Mouse (Mus musculus): ENCODE measurements around the gene Wfdc18. TPM values are rescaled to one million over a fixed set of nuclear protein-coding genes. Genes with fewer than 3 reads are reported as not detected.

The Wfdc18 gene
- polyA plus RNA-seq, 1 experiment from 2014 or later: not detected

GRCm38 (mm10) chr11:83747376-83748265, 38.8 kb downstream of the Wfdc18 start:
- no peaks in the 10 kb centered on the region for H3K9me3 ChIP-seq (ENCODE audit: control insufficient read depth, low read length)
- no peak overlapping the region for H3K27ac ChIP-seq (ENCODE audit: low read depth, low read length)
- no peaks in the 10 kb centered on the region for H3K36me3 ChIP-seq (ENCODE audit: control insufficient read depth, insufficient read depth, low read length)
- H3K4me2 ChIP-seq: no peak overlapping the region
- no peak overlapping the region for H3K4me3 ChIP-seq (ENCODE audit: low read depth, low read length)
- no peak overlapping the region for H3K9ac ChIP-seq (ENCODE audit: low read depth, low read length)
- 55% methylated on average over 6 of the region's 6 CpGs for WGBS
- no peaks in the 10 kb centered on the region for H3K4me1 ChIP-seq (replicated peaks; ENCODE audit: control insufficient read depth, insufficient read depth, low read length)
- DNase-seq (ENCODE audit: low spot score) (no peak), ATAC-seq (replicated peaks; ENCODE audit: low FRiP score) (no peak)
- H3K27me3 ChIP-seq (replicated peaks; ENCODE audit: control insufficient read depth, insufficient read depth, low read length): peaks cover 7% of the 10 kb centered on the region

- H3K9ac ChIP-seq (ENCODE audit: low read depth, low read length): peak within 1 kb of the TSS; percentile 81
- peak within 1 kb of the TSS; percentile 83 for H3K4me2 ChIP-seq
- H3K27ac ChIP-seq (ENCODE audit: low read depth, low read length): peak within 1 kb of the TSS; percentile 78
- H3K4me1 ChIP-seq (replicated peaks; ENCODE audit: control insufficient read depth, insufficient read depth, low read length): peaks cover 7% of the 10 kb centered on the region
- no peaks in the 10 kb centered on the region for H3K27me3 ChIP-seq (replicated peaks; ENCODE audit: control insufficient read depth, insufficient read depth, low read length)
- ATAC-seq (replicated peaks; ENCODE audit: low FRiP score) (peak; percentile 94), DNase-seq (ENCODE audit: low spot score) (peak; percentile 84)
- H3K9me3 ChIP-seq (ENCODE audit: control insufficient read depth, low read length): no peaks in the 10 kb centered on the region
- WGBS: under 1% methylated on average over 47 of the region's 47 CpGs
- peaks cover 4% of the 10 kb centered on the region for H3K36me3 ChIP-seq (ENCODE audit: control insufficient read depth, insufficient read depth, low read length)
- peak within 1 kb of the TSS; percentile 80 for H3K4me3 ChIP-seq (ENCODE audit: low read depth, low read length)
These were observed 44.9 kb downstream of the Wfdc18 start, which contains the start of gene Heatr6 for GRCm38 (mm10) chr11:83753581-83754181. Heatr6 (plus strand) TSS chr11:83753696.

GRCm38 (mm10) chr11:83754227-83754626, 45.4 kb downstream of the Wfdc18 start:
- no peaks in the 10 kb centered on the region for H3K27me3 ChIP-seq (replicated peaks; ENCODE audit: control insufficient read depth, insufficient read depth, low read length)
- peak overlapping the region; percentile 83 for H3K4me2 ChIP-seq
- peaks cover 7% of the 10 kb centered on the region for H3K4me1 ChIP-seq (replicated peaks; ENCODE audit: control insufficient read depth, insufficient read depth, low read length)
- H3K4me3 ChIP-seq (ENCODE audit: low read depth, low read length): peak overlapping the region; percentile 80
- H3K9ac ChIP-seq (ENCODE audit: low read depth, low read length): peak overlapping the region; percentile 81
- peaks cover 4% of the 10 kb centered on the region for H3K36me3 ChIP-seq (ENCODE audit: control insufficient read depth, insufficient read depth, low read length)
- H3K27ac ChIP-seq (ENCODE audit: low read depth, low read length): peak overlapping the region; percentile 78; the same call in 1 of the 2 replicates
- DNase-seq (ENCODE audit: low spot score) (no peak), ATAC-seq (replicated peaks; ENCODE audit: low FRiP score) (no peak)
- WGBS: 10% methylated on average over 8 of the region's 8 CpGs
- no peaks in the 10 kb centered on the region for H3K9me3 ChIP-seq (ENCODE audit: control insufficient read depth, low read length)

Other genes with a start within 250 kb of the Wfdc18 start
- 0.71 and 0.88 TPM in 2 replicates for gene Mmp28, start 245.9 kb upstream of the Wfdc18 start, polyA plus RNA-seq (2014; fragmentation: Nextera tagmentation; extraction: Ambion mirVana)
- 6.0 and 6.6 TPM in 2 replicates for gene Taf15, start 235.9 kb upstream of the Wfdc18 start, polyA plus RNA-seq (2014; fragmentation: Nextera tagmentation; extraction: Ambion mirVana)
- gene Heatr9, start 186.8 kb upstream of the Wfdc18 start, polyA plus RNA-seq (2014; fragmentation: Nextera tagmentation; extraction: Ambion mirVana): not detected in 2 replicates
- not detected in 2 replicates for gene Ccl5, start 178.5 kb upstream of the Wfdc18 start, polyA plus RNA-seq (2014; fragmentation: Nextera tagmentation; extraction: Ambion mirVana)
- gene Ccl9, start 130.4 kb upstream of the Wfdc18 start, polyA plus RNA-seq (2014; fragmentation: Nextera tagmentation; extraction: Ambion mirVana): 5.5 and 8.7 TPM in 2 replicates
- 14.7 and 16.1 TPM in 2 replicates for gene Ccl6, start 115.9 kb upstream of the Wfdc18 start, polyA plus RNA-seq (2014; fragmentation: Nextera tagmentation; extraction: Ambion mirVana)
- not detected in 2 replicates for gene Rpl9-ps1, start 63.4 kb upstream of the Wfdc18 start, polyA plus RNA-seq (2014; fragmentation: Nextera tagmentation; extraction: Ambion mirVana)
- gene Ccl3, start 59.7 kb upstream of the Wfdc18 start, polyA plus RNA-seq (2014; fragmentation: Nextera tagmentation; extraction: Ambion mirVana): 1.7 and 1.8 TPM in 2 replicates
- 1.1 TPM in 1 of 2 replicates, not detected in the other for gene Ccl4, start 46.4 kb upstream of the Wfdc18 start, polyA plus RNA-seq (2014; fragmentation: Nextera tagmentation; extraction: Ambion mirVana)
- gene Wfdc17, start 5.0 kb upstream of the Wfdc18 start, polyA plus RNA-seq (2014; fragmentation: Nextera tagmentation; extraction: Ambion mirVana): 7.1 and 7.2 TPM in 2 replicates
- 1.6 and 2.0 TPM in 2 replicates for gene Wfdc21, start 37.9 kb downstream of the Wfdc18 start, polyA plus RNA-seq (2014; fragmentation: Nextera tagmentation; extraction: Ambion mirVana)
- gene Heatr6, start 44.7 kb downstream of the Wfdc18 start, polyA plus RNA-seq (2014; fragmentation: Nextera tagmentation; extraction: Ambion mirVana): 14.5 and 16.8 TPM in 2 replicates
- 4.5 and 5.0 TPM in 2 replicates for gene Hnf1b, start 141.0 kb downstream of the Wfdc18 start, polyA plus RNA-seq (2014; fragmentation: Nextera tagmentation; extraction: Ambion mirVana)
- 38.1 and 42.3 TPM in 2 replicates for gene Ddx52, start 233.0 kb downstream of the Wfdc18 start, polyA plus RNA-seq (2014; fragmentation: Nextera tagmentation; extraction: Ambion mirVana)

Measured in liver, embryonic 11.5 days (tissue).